Mouse (Mus musculus): ENCODE results near the gene Sycp2. TPM values are rescaled to one million over a fixed set of nuclear protein-coding genes. Genes with fewer than 3 reads are reported as not detected.

Sycp2 gene
- polyA plus RNA-seq, 1 experiment from 2014 or later = 0.05 TPM

DNA sequence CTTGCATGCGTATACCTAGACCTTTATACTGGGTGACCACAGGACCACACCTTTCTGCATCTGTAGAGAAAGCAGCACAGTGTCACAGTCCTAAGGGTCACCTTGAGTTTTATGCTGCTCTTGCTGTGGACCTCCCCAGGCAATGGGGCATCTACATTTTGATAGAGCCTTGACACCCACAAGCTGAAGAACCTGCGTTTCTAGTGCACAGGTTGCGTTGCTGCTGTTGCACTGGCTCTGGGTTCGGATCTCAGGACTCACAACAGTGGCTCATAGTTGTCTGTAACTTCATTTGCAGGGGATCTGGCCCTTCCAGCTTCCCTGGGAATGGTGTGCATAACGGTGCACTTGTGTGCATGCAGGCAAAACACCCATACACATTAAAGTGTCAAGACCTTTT lies 19.7 kb upstream of the Sycp2 start:
- 0 out of 2 replicates have a peak, but pooled peaks cover 5% of the 10 kb centered on the region for H3K27me3 ChIP-seq (replicated peaks)
- H3K4me2 ChIP-seq = no peak overlapping the region
- H3K36me3 ChIP-seq = no peaks in the 10 kb centered on the region
- H3K9me3 ChIP-seq = no peaks in the 10 kb centered on the region
- WGBS = 83% methylated on average over 5 of the region's 5 CpGs
- no peak overlapping the region for H3K4me3 ChIP-seq (replicated peaks)
- no peak overlapping the region for H3K27ac ChIP-seq
- no peak overlapping the region for H3K9ac ChIP-seq
- ATAC-seq (ENCODE audit: insufficient read depth, low FRiP score, low read depth) = no peak
- no peaks in the 10 kb centered on the region for H3K4me1 ChIP-seq

GRCm38 (mm10) chr2:178426229-178426628 lies 18.7 kb upstream of the Sycp2 start:
- WGBS = 18% methylated on average over 4 of the region's 4 CpGs
- Histone ChIP-seq H3K27me3 (replicated peaks) (0 out of 2 replicates have a peak, but pooled peaks cover 5% of the 10 kb centered on the region), H3K4me2 (no peak overlapping the region), H3K4me1 (no peaks in the 10 kb centered on the region), H3K9me3 (no peaks in the 10 kb centered on the region), H3K27ac (no peak overlapping the region), H3K9ac (no peak overlapping the region), H3K36me3 (no peaks in the 10 kb centered on the region), H3K4me3 (replicated peaks) (no peak overlapping the region)
- no peak for ATAC-seq (ENCODE audit: insufficient read depth, low FRiP score, low read depth)

DNA sequence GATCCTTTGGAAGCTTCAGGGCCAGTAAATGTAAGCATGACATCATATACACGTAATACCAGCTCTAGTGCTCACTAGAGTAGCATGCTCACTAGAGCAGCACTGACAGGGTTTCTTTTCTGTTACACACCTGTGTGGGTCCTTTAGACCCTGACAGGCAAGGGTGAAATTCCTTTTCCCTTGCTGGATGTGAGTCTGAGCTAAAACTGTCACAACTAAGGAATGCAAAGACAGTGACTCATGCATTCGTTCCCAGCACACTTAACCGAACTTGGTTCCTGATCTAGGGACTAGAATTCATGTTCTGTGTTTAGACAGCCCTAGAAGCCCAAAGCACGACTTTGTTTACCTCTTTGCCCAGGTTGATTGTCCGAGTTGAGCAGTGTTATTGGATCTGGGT lies 15.7 kb upstream of the Sycp2 start:
- WGBS = 68% methylated on average over 5 of the region's 5 CpGs
- Histone ChIP-seq H3K4me3 (replicated peaks) (no peak overlapping the region), H3K4me1 (no peaks in the 10 kb centered on the region), H3K9me3 (no peaks in the 10 kb centered on the region), H3K36me3 (no peaks in the 10 kb centered on the region), H3K27ac (no peak overlapping the region), H3K9ac (no peak overlapping the region), H3K27me3 (replicated peaks) (no peaks in the 10 kb centered on the region), H3K4me2 (no peak overlapping the region)
- no peak for ATAC-seq (ENCODE audit: insufficient read depth, low FRiP score, low read depth)

GRCm38 (mm10) chr2:178422186-178422585 lies 14.7 kb upstream of the Sycp2 start:
- Histone ChIP-seq H3K4me2 (no peak overlapping the region), H3K9me3 (no peaks in the 10 kb centered on the region), H3K27ac (no peak overlapping the region), H3K27me3 (replicated peaks) (no peaks in the 10 kb centered on the region), H3K4me3 (replicated peaks) (no peak overlapping the region), H3K4me1 (no peaks in the 10 kb centered on the region), H3K36me3 (no peaks in the 10 kb centered on the region), H3K9ac (no peak overlapping the region)
- 31% methylated on average over 3 of the region's 3 CpGs for WGBS
- no peak for ATAC-seq (ENCODE audit: insufficient read depth, low FRiP score, low read depth)

DNA sequence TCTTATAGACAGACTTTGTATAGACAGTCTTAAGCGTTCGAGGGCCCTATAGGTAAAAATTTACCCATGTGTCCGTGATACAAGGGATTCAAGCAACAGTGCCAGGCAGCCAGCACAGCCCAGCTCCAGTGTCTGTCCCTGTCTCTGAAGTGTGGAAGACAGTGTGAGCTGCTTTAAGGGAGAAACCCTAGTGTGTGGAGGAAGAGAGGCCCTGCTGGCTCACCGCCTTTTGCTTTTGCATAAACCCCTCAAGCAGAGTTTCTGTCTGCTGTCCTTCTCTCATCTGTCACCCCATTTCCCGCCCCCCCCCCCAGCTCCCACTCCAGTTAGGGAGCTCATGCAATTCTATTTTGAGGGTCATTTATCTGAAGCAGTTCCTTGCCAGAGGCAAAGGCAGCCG lies 14.1 kb upstream of the Sycp2 start:
- Histone ChIP-seq H3K9me3 (no peaks in the 10 kb centered on the region), H3K36me3 (no peaks in the 10 kb centered on the region), H3K4me2 (no peak overlapping the region), H3K9ac (no peak overlapping the region), H3K4me3 (replicated peaks) (no peak overlapping the region), H3K27me3 (replicated peaks) (no peaks in the 10 kb centered on the region), H3K27ac (0 out of 2 replicates have a peak overlapping the region, but pooled peaks have one; percentile 40), H3K4me1 (no peaks in the 10 kb centered on the region)
- no peak for ATAC-seq (ENCODE audit: insufficient read depth, low FRiP score, low read depth)
- 54% methylated on average over 6 of the region's 6 CpGs for WGBS

DNA sequence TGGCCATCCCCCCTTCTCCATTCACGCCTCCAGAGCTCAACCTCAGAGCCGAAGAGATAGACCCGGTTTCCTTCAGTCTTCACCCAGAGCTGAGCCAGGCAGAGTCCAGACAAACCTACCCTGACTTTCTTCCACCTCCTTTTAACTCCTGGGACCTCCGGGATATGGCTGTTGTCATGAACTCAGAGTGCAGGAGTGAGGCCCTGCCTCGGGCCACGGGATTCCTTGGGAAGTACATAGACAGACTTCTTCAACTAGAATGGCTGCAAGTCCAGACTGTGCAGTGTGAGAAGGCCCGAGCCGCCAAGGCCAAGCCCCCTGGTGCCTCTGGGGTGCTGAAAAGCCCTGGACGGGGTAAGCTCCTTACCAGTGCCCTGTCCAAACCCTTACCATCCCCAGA lies 13.1 kb upstream of the Sycp2 start:
- 84% methylated on average over 9 of the region's 9 CpGs for WGBS
- H3K27me3 ChIP-seq (replicated peaks) = no peaks in the 10 kb centered on the region
- H3K4me2 ChIP-seq = no peak overlapping the region
- no peak overlapping the region for H3K27ac ChIP-seq
- H3K9ac ChIP-seq = no peak overlapping the region
- ATAC-seq (ENCODE audit: insufficient read depth, low FRiP score, low read depth) = no peak
- no peaks in the 10 kb centered on the region for H3K36me3 ChIP-seq
- no peaks in the 10 kb centered on the region for H3K4me1 ChIP-seq
- H3K9me3 ChIP-seq = no peaks in the 10 kb centered on the region
- H3K4me3 ChIP-seq (replicated peaks) = no peak overlapping the region

- H3K36me3 ChIP-seq = no peaks in the 10 kb centered on the region
- H3K27me3 ChIP-seq (replicated peaks) = no peaks in the 10 kb centered on the region; the same call in 1 of the 2 replicates
- H3K9ac ChIP-seq = no peak overlapping the region
- H3K4me1 ChIP-seq = peaks cover 17% of the 10 kb centered on the region
- H3K4me2 ChIP-seq = no peak overlapping the region
- H3K9me3 ChIP-seq = no peaks in the 10 kb centered on the region
- WGBS = 73% methylated on average over 4 of the region's 4 CpGs
- no peak overlapping the region for H3K4me3 ChIP-seq (replicated peaks)
- no peak overlapping the region for H3K27ac ChIP-seq
- no peak for ATAC-seq (ENCODE audit: insufficient read depth, low FRiP score, low read depth)
These were observed 9.5 kb upstream of the Sycp2 start for GRCm38 (mm10) chr2:178416970-178417369.

- Histone ChIP-seq H3K4me1 (peaks cover 17% of the 10 kb centered on the region), H3K27ac (no peak overlapping the region), H3K9me3 (no peaks in the 10 kb centered on the region), H3K4me3 (replicated peaks) (no peak overlapping the region), H3K4me2 (no peak overlapping the region), H3K9ac (no peak overlapping the region), H3K36me3 (no peaks in the 10 kb centered on the region), H3K27me3 (replicated peaks) (no peaks in the 10 kb centered on the region; the same call in 1 of the 2 replicates)
- no peak for ATAC-seq (ENCODE audit: insufficient read depth, low FRiP score, low read depth)
- WGBS = 59% methylated on average over 13 of the region's 13 CpGs
These were observed 8.9 kb upstream of the Sycp2 start for GRCm38 (mm10) chr2:178416427-178416826.

DNA sequence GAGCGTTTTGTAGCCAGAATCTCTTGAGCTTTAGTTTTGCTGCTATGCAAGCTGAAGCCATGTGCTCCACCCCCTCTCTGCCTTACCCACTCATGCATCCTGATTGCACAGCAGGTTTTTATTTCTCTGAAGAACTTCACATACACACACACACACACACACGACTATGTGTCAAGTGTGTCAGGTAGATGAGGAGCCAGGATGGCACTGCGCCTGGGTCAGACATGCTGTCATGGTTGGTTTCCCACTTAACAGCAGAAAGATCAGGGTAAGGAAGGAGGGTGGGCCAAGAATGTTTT lies 7.6 kb upstream of the Sycp2 start:
- H3K4me1 ChIP-seq = peaks cover 17% of the 10 kb centered on the region
- peak overlapping the region; percentile 99 for H3K4me2 ChIP-seq
- no peaks in the 10 kb centered on the region for H3K9me3 ChIP-seq
- 29% methylated on average over 3 of the region's 3 CpGs for WGBS
- H3K4me3 ChIP-seq (replicated peaks) = peak overlapping the region; percentile 57
- H3K36me3 ChIP-seq = no peaks in the 10 kb centered on the region
- no peaks in the 10 kb centered on the region; the same call in 1 of the 2 replicates for H3K27me3 ChIP-seq (replicated peaks)
- no peak for ATAC-seq (ENCODE audit: insufficient read depth, low FRiP score, low read depth)
- no peak overlapping the region for H3K9ac ChIP-seq
- peak overlapping the region; percentile 63 for H3K27ac ChIP-seq

- Histone ChIP-seq H3K9me3 (no peaks in the 10 kb centered on the region), H3K4me2 (peak within 1 kb of the TSS; percentile 99), H3K9ac (peak within 1 kb of the TSS; percentile 38; the same call in 1 of the 2 replicates), H3K36me3 (no peaks in the 10 kb centered on the region), H3K27me3 (replicated peaks) (no peaks in the 10 kb centered on the region; the same call in 1 of the 2 replicates), H3K4me3 (replicated peaks) (peak within 1 kb of the TSS; percentile 57), H3K27ac (peak within 1 kb of the TSS; percentile 63), H3K4me1 (peaks cover 17% of the 10 kb centered on the region)
- WGBS = under 1% methylated on average over 70 of the region's 74 CpGs
- peak; percentile 74 for ATAC-seq (ENCODE audit: insufficient read depth, low FRiP score, low read depth)
These were observed 7.0 kb upstream of the Sycp2 start, which contains the start of the genes Ppp1r3d and Fam217b for GRCm38 (mm10) chr2:178414261-178415149. TSS of gene Ppp1r3d (minus strand) at chr2:178414472. TSS of gene Fam217b (plus strand) at chr2:178414524.

GRCm38 (mm10) chr2:178413481-178414260 lies 6.2 kb upstream of the Sycp2 start:
- ATAC-seq (ENCODE audit: insufficient read depth, low FRiP score, low read depth) = no peak
- Histone ChIP-seq H3K4me2 (peak overlapping the region; percentile 99), H3K4me3 (replicated peaks) (peak overlapping the region; percentile 57), H3K27me3 (replicated peaks) (no peaks in the 10 kb centered on the region; the same call in 1 of the 2 replicates), H3K4me1 (peaks cover 17% of the 10 kb centered on the region), H3K9me3 (no peaks in the 10 kb centered on the region), H3K36me3 (no peaks in the 10 kb centered on the region), H3K27ac (peak overlapping the region; percentile 63; the same call in 1 of the 2 replicates), H3K9ac (peak overlapping the region; percentile 38; the same call in 1 of the 2 replicates)
- WGBS = 14% methylated on average over 75 of the region's 75 CpGs

- Histone ChIP-seq H3K9ac (no peak overlapping the region), H3K36me3 (no peaks in the 10 kb centered on the region), H3K4me1 (peaks cover 17% of the 10 kb centered on the region), H3K4me2 (peak overlapping the region; percentile 99), H3K27ac (no peak overlapping the region), H3K4me3 (replicated peaks) (peak overlapping the region; percentile 57), H3K27me3 (replicated peaks) (no peaks in the 10 kb centered on the region; the same call in 1 of the 2 replicates), H3K9me3 (no peaks in the 10 kb centered on the region)
- 57% methylated on average over 13 of the region's 13 CpGs for WGBS
- ATAC-seq (ENCODE audit: insufficient read depth, low FRiP score, low read depth) = no peak
These were observed 5.6 kb upstream of the Sycp2 start for GRCm38 (mm10) chr2:178413081-178413480.
